In the genomic region with DNA sequence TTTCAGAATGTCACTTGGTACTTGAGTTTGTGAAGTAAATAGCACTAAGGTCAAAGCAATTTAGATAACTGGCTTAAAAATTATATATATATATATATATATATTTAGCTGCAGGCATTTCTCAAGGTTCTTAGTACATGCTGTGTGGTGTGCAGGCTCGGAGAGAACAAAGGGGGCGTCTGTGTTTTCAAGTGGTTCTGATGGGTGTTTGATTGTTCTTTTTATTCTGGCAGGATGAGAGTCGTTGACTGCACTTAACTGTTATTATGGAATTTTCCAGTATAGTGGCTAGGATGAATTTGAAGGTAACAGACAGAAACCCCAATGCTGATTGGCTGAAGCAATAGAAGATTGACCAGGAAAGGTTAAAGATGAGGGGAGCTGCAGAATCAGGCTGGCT, we compare ENCODE assay signal across 12 mouse cellular contexts.
"Had no signal": no experiment of that assay in that cellular context is flagged by ENCODE, and none has a peak within 500 bp of the region (broad histone marks: within the 10 kb centered on the region; RNA-seq: fewer than 3 reads in every experiment).

No protein-coding gene starts in this region.

- H3K4me1 ChIP-seq: limb, embryonic 10.5 days; neural tube, embryonic 13.5 days had no signal

- H3K36me3 ChIP-seq: limb, embryonic 10.5 days; liver, embryonic 13.5 days; neural tube, embryonic 13.5 days had no signal

- H3K4me2 ChIP-seq: liver, embryonic 13.5 days; midbrain, embryonic 11.5 days; neural tube, embryonic 13.5 days had no signal

- H3K9me3 ChIP-seq: limb, embryonic 10.5 days; liver, embryonic 13.5 days; neural tube, embryonic 13.5 days had no signal

- H3K9ac ChIP-seq: liver, embryonic 13.5 days; liver, postnatal 0 days; neural tube, embryonic 13.5 days had no signal

- DNase-seq: kidney, adult 18-20 months; kidney, postnatal 10 days; kidney, postnatal 4 days; liver, embryonic 13.5 days; liver, postnatal 0 days; retina, postnatal 1 day; thymus, postnatal 36 days had no signal

- H3K27ac ChIP-seq: layer of hippocampus, adult 2 months; limb, embryonic 10.5 days; liver, embryonic 13.5 days; neural tube, embryonic 13.5 days had no signal

- H3K27me3 ChIP-seq: liver, embryonic 13.5 days; neural tube, embryonic 13.5 days had no signal

- ATAC-seq: liver, postnatal 0 days; midbrain, embryonic 16.5 days had no signal

- H3K4me3 ChIP-seq: layer of hippocampus, adult 2 months; limb, embryonic 10.5 days; liver, embryonic 13.5 days; neural tube, embryonic 13.5 days had no signal
